Mouse (Mus musculus): ENCODE results near the gene Ccdc106. TPM values are rescaled to one million over a fixed set of nuclear protein-coding genes. Genes with fewer than 3 reads are reported as not detected.

Ccdc106 gene
- polyA plus RNA-seq, 1 experiment: 0.34 TPM

GRCm38 (mm10) chr7:5029946-5030345, 9.6 kb downstream of the Ccdc106 start:
- TF ChIP-seq MYOG (IDR thresholded peaks at IDR 0.05; ENCODE audit: control insufficient read depth, extremely low read depth, insufficient read length) (no peak), FOSL1 (IDR thresholded peaks at IDR 0.05; ENCODE audit: insufficient read depth, low read length, poor library complexity, severe bottlenecking) (no peak), CEBPB (IDR thresholded peaks at IDR 0.05; ENCODE audit: low read depth) (no peak), MAX (IDR thresholded peaks at IDR 0.05) (no peak), MYOD1 (IDR thresholded peaks at IDR 0.05; ENCODE audit: control insufficient read depth, insufficient read length, low read depth) (no peak), USF1 (IDR thresholded peaks at IDR 0.05; ENCODE audit: low read depth) (no peak), CTCF (IDR thresholded peaks at IDR 0.05; ENCODE audit: control insufficient read depth, insufficient read depth, insufficient read length) (no peak)
- Histone ChIP-seq H3K27me3 (ENCODE audit: control insufficient read depth, insufficient read depth, insufficient read length) (no peaks in the 10 kb centered on the region), H3K79me2 (ENCODE audit: control insufficient read depth, insufficient read depth) (peaks cover 18% of the 10 kb centered on the region), H3ac (ENCODE audit: control insufficient read depth, insufficient read length, low read depth) (no peak overlapping the region), H3K4me3 (ENCODE audit: insufficient read depth, poor library complexity, severe bottlenecking) (no peak overlapping the region), H3K36me3 (ENCODE audit: control insufficient read depth, insufficient read depth) (peaks cover 73% of the 10 kb centered on the region), H3K79me3 (ENCODE audit: low read depth) (peaks cover 7% of the 10 kb centered on the region)

DNA sequence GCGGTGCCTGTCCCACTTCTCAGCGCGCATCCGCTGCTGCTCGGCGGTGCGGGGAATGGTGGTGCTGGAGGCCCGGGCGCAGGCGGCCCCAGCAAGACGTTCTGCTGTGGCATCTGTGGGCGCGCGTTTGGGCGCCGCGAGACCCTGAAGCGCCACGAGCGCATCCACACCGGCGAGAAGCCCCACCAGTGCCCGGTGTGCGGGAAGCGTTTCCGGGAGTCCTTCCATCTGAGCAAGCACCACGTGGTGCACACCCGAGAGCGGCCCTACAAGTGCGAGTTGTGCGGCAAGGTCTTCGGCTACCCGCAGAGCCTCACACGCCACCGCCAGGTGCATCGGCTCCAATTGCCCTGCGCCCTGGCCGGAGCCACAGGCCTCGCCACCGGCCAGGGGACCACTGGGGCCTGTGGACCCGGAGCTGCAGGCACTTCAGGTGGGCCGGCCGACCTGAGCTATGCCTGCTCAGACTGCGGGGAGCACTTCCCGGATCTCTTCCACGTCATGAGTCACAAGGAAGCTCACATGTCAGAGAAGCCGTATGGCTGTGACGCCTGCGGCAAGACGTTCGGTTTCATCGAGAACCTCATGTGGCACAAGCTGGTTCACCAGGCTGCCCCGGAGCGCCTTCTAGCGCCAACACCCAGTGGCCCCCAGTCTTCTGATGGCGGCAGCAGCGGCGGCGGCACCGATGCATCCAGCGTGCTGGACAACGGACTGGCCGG, 10.4 kb downstream of the Ccdc106 start:
- H3K79me3 ChIP-seq (ENCODE audit: low read depth): peaks cover 3% of the 10 kb centered on the region
- no peaks in the 10 kb centered on the region for H3K27me3 ChIP-seq (ENCODE audit: control insufficient read depth, insufficient read depth, insufficient read length)
- peaks cover 10% of the 10 kb centered on the region for H3K79me2 ChIP-seq (ENCODE audit: control insufficient read depth, insufficient read depth)
- TF ChIP-seq MYOD1 (IDR thresholded peaks at IDR 0.05; ENCODE audit: control insufficient read depth, insufficient read length, low read depth) (no peak), MYOG (IDR thresholded peaks at IDR 0.05; ENCODE audit: control insufficient read depth, extremely low read depth, insufficient read length) (no peak), FOSL1 (IDR thresholded peaks at IDR 0.05; ENCODE audit: insufficient read depth, low read length, poor library complexity, severe bottlenecking) (no peak), MAX (IDR thresholded peaks at IDR 0.05) (no peak), CEBPB (IDR thresholded peaks at IDR 0.05; ENCODE audit: low read depth) (no peak)
- H3K36me3 ChIP-seq (ENCODE audit: control insufficient read depth, insufficient read depth): peaks cover 66% of the 10 kb centered on the region
- no peak overlapping the region for H3ac ChIP-seq (ENCODE audit: control insufficient read depth, insufficient read length, low read depth)
- H3K4me3 ChIP-seq (ENCODE audit: insufficient read depth, poor library complexity, severe bottlenecking): no peak overlapping the region

- Histone ChIP-seq H3ac (ENCODE audit: control insufficient read depth, insufficient read length, low read depth) (no peak overlapping the region), H3K27me3 (ENCODE audit: control insufficient read depth, insufficient read depth, insufficient read length) (no peaks in the 10 kb centered on the region), H3K36me3 (ENCODE audit: control insufficient read depth, insufficient read depth) (peaks cover 59% of the 10 kb centered on the region), H3K79me3 (ENCODE audit: low read depth) (peaks cover 1% of the 10 kb centered on the region), H3K79me2 (ENCODE audit: control insufficient read depth, insufficient read depth) (peaks cover 3% of the 10 kb centered on the region), H3K4me3 (ENCODE audit: insufficient read depth, poor library complexity, severe bottlenecking) (no peak overlapping the region)
- TF ChIP-seq MAX (IDR thresholded peaks at IDR 0.05): no peak
- no peak for TF ChIP-seq FOSL1 (IDR thresholded peaks at IDR 0.05; ENCODE audit: insufficient read depth, low read length, poor library complexity, severe bottlenecking)
- no peak for TF ChIP-seq MYOD1 (IDR thresholded peaks at IDR 0.05; ENCODE audit: control insufficient read depth, insufficient read length, low read depth)
- no peak for TF ChIP-seq USF1 (IDR thresholded peaks at IDR 0.05; ENCODE audit: low read depth)
- TF ChIP-seq CTCF (IDR thresholded peaks at IDR 0.05; ENCODE audit: control insufficient read depth, insufficient read depth, insufficient read length): no peak
- TF ChIP-seq MYOG (IDR thresholded peaks at IDR 0.05; ENCODE audit: control insufficient read depth, extremely low read depth, insufficient read length): no peak
- TF ChIP-seq CEBPB (IDR thresholded peaks at IDR 0.05; ENCODE audit: low read depth): no peak
Measured at GRCm38 (mm10) chr7:5031496-5031895, 11.1 kb downstream of the Ccdc106 start.

GRCm38 (mm10) chr7:5033818-5034217, 13.5 kb downstream of the Ccdc106 start, which contains the start of gene 4632433K11Rik:
4632433K11Rik (plus strand) TSS chr7:5034118.
- Histone ChIP-seq H3K4me3 (ENCODE audit: insufficient read depth, poor library complexity, severe bottlenecking) (no peak within 1 kb of the TSS), H3ac (ENCODE audit: control insufficient read depth, insufficient read length, low read depth) (no peak within 1 kb of the TSS), H3K79me3 (ENCODE audit: low read depth) (peaks cover 1% of the 10 kb centered on the region), H3K27me3 (ENCODE audit: control insufficient read depth, insufficient read depth, insufficient read length) (no peaks in the 10 kb centered on the region), H3K79me2 (ENCODE audit: control insufficient read depth, insufficient read depth) (no peaks in the 10 kb centered on the region), H3K36me3 (ENCODE audit: control insufficient read depth, insufficient read depth) (peaks cover 45% of the 10 kb centered on the region)
- TF ChIP-seq MYOG (IDR thresholded peaks at IDR 0.05; ENCODE audit: control insufficient read depth, extremely low read depth, insufficient read length): no peak
- no peak for TF ChIP-seq CTCF (IDR thresholded peaks at IDR 0.05; ENCODE audit: control insufficient read depth, insufficient read depth, insufficient read length)
- no peak for TF ChIP-seq CEBPB (IDR thresholded peaks at IDR 0.05; ENCODE audit: low read depth)
- TF ChIP-seq MAX (IDR thresholded peaks at IDR 0.05): no peak
- TF ChIP-seq USF1 (IDR thresholded peaks at IDR 0.05; ENCODE audit: low read depth): no peak
- no peak for TF ChIP-seq MYOD1 (IDR thresholded peaks at IDR 0.05; ENCODE audit: control insufficient read depth, insufficient read length, low read depth)
- TF ChIP-seq FOSL1 (IDR thresholded peaks at IDR 0.05; ENCODE audit: insufficient read depth, low read length, poor library complexity, severe bottlenecking): no peak

GRCm38 (mm10) chr7:5035628-5036027, 15.3 kb downstream of the Ccdc106 start:
- Histone ChIP-seq H3ac (ENCODE audit: control insufficient read depth, insufficient read length, low read depth) (no peak overlapping the region), H3K79me3 (ENCODE audit: low read depth) (peaks cover 1% of the 10 kb centered on the region), H3K36me3 (ENCODE audit: control insufficient read depth, insufficient read depth) (peaks cover 29% of the 10 kb centered on the region), H3K27me3 (ENCODE audit: control insufficient read depth, insufficient read depth, insufficient read length) (no peaks in the 10 kb centered on the region), H3K79me2 (ENCODE audit: control insufficient read depth, insufficient read depth) (no peaks in the 10 kb centered on the region), H3K4me3 (ENCODE audit: insufficient read depth, poor library complexity, severe bottlenecking) (no peak overlapping the region)
- no peak for TF ChIP-seq CEBPB (IDR thresholded peaks at IDR 0.05; ENCODE audit: low read depth)

DNA sequence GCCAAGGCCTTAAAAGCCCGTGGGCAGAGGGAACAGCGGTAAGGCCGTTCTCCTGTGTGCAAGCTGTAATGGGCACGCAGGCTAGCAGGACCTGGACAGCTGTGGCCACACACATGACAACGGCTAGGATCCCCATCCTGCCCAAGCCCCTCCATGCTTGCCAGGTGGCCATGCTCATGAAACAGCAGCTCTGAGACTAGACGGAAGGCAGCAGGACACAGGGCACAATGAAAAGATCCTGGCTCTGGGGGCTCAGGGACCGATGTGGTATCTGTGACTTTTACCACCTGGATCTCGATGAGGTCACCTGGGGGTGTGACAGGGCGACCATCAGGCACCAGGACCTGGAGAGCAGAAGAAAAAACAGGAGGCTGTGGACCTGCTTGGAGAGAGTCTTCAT, 15.8 kb downstream of the Ccdc106 start:
- Histone ChIP-seq H3K79me3 (ENCODE audit: low read depth) (peaks cover 1% of the 10 kb centered on the region), H3K4me3 (ENCODE audit: insufficient read depth, poor library complexity, severe bottlenecking) (no peak overlapping the region), H3K27me3 (ENCODE audit: control insufficient read depth, insufficient read depth, insufficient read length) (no peaks in the 10 kb centered on the region), H3ac (ENCODE audit: control insufficient read depth, insufficient read length, low read depth) (no peak overlapping the region), H3K36me3 (ENCODE audit: control insufficient read depth, insufficient read depth) (peaks cover 24% of the 10 kb centered on the region), H3K79me2 (ENCODE audit: control insufficient read depth, insufficient read depth) (no peaks in the 10 kb centered on the region)
- TF ChIP-seq USF1 (IDR thresholded peaks at IDR 0.05; ENCODE audit: low read depth): no peak
- no peak for TF ChIP-seq CEBPB (IDR thresholded peaks at IDR 0.05; ENCODE audit: low read depth)
- no peak for TF ChIP-seq MYOG (IDR thresholded peaks at IDR 0.05; ENCODE audit: control insufficient read depth, extremely low read depth, insufficient read length)
- TF ChIP-seq FOSL1 (IDR thresholded peaks at IDR 0.05; ENCODE audit: insufficient read depth, low read length, poor library complexity, severe bottlenecking): no peak
- TF ChIP-seq MAX (IDR thresholded peaks at IDR 0.05): no peak
- no peak for TF ChIP-seq CTCF (IDR thresholded peaks at IDR 0.05; ENCODE audit: control insufficient read depth, insufficient read depth, insufficient read length)
- no peak for TF ChIP-seq MYOD1 (IDR thresholded peaks at IDR 0.05; ENCODE audit: control insufficient read depth, insufficient read length, low read depth)
